Mouse (Mus musculus): ENCODE data around the gene Zc3h14.

Zc3h14 gene

DNA sequence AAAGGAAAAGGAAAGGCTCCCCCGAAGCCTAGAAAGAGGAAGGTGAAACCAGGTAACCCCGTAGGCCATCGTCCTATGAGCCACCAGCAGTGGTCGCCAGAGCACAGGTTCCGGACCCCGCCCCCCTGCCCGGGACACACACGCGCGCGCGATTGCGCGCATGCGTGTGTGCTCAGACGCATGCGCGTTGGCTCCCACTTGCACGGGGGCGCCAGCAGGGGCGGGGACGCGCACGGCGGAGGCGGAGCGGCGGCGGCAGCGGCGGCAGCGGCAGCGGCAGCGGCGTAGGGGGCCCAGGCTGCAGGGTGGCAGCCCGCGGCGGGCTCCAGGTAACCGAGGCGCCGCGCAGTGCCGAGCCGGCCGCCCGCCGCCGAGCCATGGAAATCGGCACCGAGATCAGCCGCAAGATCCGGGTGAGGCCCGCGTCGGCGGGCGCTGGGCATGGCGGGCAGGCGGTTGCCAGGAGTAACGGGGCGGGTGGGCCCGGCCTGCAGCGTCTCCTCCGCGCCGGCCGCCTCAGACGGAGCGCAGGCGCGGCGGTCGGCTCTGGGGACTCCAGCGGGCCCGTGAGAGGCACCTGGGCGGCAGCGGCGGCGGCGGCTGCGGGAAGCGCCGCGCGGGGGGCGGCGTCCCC, at the start of gene Zc3h14:
TSS of gene Zc3h14 (plus strand) at position 219 of the 634 bp plus-strand sequence.
- peak; percentile 93 for DNase-seq (ENCODE audit: extremely low spot score, low read depth, low spot score)

- no peak for DNase-seq (ENCODE audit: extremely low spot score, low read depth, low spot score)
Measured at GRCm38 (mm10) chr12:98697202-98697601, 49.6 kb upstream of the Zc3h14 start.

GRCm38 (mm10) chr12:98701564-98701963, 45.2 kb upstream of the Zc3h14 start:
- DNase-seq (ENCODE audit: extremely low spot score, low read depth, low spot score): no peak

DNA sequence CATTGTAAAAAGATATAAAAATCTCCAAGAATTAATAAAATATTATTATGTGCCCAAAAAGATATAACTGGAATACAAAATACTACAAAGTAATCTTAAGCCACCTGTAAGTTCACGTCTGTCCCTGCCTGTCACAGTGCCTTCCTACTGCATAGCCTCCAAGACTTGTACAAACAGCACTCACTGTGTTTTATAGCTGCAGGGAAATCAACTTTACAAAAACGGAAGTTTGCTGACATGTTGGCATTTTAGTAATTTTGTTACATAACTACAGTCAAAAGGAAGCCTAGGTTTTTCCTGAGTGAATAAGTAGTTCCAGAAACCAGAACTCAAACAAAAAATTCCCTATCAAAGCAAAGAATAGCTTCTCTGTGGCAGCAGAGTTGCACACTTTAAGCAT, 43.2 kb upstream of the Zc3h14 start:
- DNase-seq (ENCODE audit: extremely low spot score, low read depth, low spot score): no peak

- no peak for DNase-seq (ENCODE audit: extremely low spot score, low read depth, low spot score)
Measured at GRCm38 (mm10) chr12:98703961-98704360, 42.8 kb upstream of the Zc3h14 start.

DNA sequence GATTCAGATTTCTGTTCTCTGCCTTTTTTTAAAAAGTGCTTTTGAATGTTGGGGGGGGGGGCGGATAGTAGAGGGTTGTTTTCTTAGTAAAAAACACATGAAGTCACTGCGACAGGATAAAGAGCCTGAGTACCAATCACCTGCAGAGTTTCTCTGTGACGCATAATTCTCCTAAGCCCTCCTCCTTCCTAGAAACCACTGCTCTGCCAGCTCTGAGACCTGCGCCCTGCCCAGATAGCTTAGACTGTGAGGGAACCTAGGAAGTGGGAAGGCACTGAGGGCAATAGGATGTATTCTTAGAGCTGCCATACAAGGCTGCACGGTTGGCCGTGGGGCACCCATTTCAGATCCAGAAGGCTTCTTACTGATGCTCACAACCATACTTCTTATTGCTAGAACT, 33.9 kb upstream of the Zc3h14 start:
- DNase-seq (ENCODE audit: extremely low spot score, low read depth, low spot score): no peak

DNA sequence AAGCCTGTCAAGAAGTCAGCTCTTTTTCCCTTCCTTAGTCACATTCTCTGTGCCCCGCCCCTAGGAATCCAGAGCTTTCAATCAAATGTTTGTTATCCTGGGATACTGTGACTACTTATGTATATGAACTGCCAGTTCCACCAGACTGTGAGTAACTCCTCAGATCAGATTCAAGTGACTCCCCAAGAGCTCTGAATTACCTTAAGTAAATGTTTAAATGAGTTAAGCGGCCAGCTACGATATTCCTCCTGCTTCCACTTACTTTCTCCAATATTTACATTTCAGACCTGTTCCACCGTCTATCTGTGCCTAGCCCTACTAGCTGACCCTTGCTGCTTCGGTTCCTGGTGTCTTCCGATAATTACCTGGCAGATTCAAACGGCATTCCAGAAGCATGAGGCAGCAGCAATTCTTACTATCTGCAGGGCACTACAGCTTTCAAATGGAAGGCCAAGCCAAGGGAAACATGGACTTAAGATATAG, 33.1 kb upstream of the Zc3h14 start:
- DNase-seq (ENCODE audit: extremely low spot score, low read depth, low spot score): no peak

DNA sequence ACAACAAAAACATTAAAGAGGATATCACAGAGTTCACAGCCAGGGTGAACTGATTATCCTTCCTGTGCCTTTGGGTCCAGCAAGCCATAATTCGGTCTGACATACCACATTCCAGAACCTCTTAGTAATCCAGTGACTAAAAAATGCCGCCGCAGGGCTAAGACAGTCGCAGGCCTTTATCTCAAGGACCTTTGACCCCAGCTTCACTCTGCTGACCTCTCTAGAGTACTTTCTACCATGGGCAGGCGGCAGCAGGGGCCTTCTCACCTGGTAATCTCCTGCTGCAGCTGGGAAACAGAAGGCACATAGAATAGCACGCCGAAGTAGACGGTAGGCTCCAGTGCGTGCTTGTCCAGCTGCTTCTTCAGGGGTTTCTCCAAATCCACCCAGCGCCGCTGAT, 32.0 kb upstream of the Zc3h14 start:
- no peak for DNase-seq (ENCODE audit: extremely low spot score, low read depth, low spot score)

- DNase-seq (ENCODE audit: extremely low spot score, low read depth, low spot score): no peak
Measured at GRCm38 (mm10) chr12:98716142-98716541, 30.6 kb upstream of the Zc3h14 start.

GRCm38 (mm10) chr12:98720628-98721027, 26.1 kb upstream of the Zc3h14 start:
- no peak for DNase-seq (ENCODE audit: extremely low spot score, low read depth, low spot score)

DNA sequence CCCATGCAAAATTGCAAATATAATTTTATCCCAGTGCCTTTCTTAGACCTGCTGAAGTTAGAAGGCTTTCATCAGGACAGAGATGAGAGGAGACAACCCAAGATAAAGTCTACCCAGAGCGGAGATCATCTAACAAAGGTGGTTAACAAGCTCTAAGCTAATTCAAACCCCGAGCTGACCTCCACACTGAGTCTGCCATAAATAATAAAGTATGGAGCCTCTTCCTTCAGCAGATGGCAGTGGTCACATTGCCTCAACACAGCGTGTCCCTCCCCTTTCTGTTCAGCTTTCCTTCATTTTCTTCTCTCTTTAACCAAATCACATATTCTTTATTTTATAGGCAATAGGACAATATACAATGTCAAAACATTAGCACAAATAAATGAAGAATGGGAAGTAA, 25.7 kb upstream of the Zc3h14 start:
- no peak for DNase-seq (ENCODE audit: extremely low spot score, low read depth, low spot score)

GRCm38 (mm10) chr12:98724224-98724623, 22.5 kb upstream of the Zc3h14 start:
- DNase-seq (ENCODE audit: extremely low spot score, low read depth, low spot score): no peak

- DNase-seq (ENCODE audit: extremely low spot score, low read depth, low spot score): no peak
Measured at GRCm38 (mm10) chr12:98724976-98725375, 21.8 kb upstream of the Zc3h14 start.

DNA sequence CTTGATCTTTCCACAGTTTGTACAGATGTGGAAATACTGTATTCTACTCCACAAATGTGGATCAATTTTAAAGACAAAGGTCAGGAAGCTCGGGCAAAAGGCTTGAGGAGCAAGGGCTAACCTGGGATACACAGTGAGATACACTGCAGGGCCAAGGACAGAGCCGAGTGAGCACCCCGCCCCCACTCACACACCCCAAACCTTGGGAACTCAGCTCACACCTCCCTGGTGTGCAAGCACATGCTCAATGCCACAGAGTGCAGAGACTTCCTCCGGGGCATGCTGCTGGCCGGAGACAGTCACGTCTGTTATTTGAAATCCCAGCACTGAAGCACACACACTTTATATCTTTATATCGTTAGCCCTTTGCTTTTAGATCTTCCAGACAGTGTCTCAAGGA, 20.7 kb upstream of the Zc3h14 start:
- DNase-seq (ENCODE audit: extremely low spot score, low read depth, low spot score): no peak

DNA sequence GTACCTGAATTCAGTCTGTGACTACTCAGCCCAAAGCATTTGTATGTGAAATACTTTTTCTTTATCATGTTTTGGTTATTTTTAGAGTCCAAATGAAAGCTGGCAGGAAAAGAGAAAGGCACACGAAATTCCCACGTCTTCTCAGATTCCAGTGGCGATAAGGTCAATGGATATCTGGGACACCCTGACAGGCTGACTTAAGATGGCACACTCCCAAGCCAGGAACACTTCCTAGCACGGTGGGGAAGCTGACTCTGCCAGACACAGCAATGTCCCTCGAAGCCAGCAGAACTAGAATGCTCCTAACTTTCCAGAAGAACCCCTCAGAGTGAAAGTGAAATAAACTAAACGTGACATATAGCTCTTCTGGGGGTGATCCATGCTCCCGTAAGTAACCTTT, 19.6 kb upstream of the Zc3h14 start:
- DNase-seq (ENCODE audit: extremely low spot score, low read depth, low spot score): no peak

DNA sequence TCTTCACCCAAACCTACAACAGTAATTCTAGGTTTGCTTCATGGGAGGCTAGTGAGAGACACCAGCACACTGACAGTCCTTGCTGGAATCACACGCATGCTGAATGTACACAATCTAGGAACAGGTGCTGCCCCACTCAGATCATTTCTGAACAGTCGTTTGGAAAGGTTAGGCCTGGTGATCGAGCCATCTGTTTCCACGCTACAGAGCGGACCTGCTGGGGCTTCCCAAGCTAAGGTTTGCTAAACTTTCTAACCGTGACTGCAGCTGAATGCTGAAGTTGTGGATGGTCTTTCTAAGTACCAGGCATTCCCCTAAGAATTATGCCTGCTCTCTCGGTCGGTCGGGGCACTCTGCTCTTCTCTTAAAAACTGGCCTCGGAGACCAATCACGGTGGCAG, 16.1 kb upstream of the Zc3h14 start:
- DNase-seq (ENCODE audit: extremely low spot score, low read depth, low spot score): no peak

DNA sequence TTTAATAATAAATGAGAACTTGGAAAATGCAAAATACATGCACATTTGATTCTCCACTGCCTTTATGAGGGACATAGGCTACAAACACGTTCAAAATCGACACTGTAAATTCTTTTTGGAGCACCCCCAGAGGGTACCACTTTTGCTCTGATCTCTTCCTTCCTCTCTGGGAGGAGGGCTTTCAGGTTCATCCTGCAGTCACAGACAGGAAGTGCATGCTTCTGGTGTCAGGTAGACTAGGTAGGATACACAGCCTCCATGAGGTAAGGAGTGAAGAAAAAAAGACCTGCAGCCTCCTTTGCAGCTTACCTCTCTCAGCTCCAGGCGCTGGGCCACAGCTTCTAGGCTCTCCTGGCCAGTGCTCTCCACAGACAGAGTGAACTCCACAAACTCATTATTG, 13.6 kb upstream of the Zc3h14 start:
- DNase-seq (ENCODE audit: extremely low spot score, low read depth, low spot score): no peak

DNA sequence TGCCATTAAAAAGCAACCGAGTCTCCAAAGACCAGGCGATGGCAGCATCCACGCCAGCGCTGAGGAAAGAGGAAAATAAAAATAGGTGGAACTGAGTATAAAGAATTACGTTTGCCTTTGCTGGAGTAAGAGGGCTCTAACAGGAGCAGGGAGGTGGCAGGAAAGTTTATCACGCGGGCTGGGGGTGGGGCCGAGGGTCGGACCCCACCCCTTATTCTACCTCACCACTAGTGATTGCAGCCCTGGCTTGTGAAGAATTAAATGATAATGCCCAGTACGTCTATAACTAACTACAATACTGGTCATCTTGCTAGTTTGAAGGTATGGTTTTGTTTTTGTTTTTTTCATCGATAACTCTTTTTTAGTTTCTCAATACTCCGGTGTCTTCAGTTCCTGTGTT, 13.0 kb upstream of the Zc3h14 start:
- no peak for DNase-seq (ENCODE audit: extremely low spot score, low read depth, low spot score)

DNA sequence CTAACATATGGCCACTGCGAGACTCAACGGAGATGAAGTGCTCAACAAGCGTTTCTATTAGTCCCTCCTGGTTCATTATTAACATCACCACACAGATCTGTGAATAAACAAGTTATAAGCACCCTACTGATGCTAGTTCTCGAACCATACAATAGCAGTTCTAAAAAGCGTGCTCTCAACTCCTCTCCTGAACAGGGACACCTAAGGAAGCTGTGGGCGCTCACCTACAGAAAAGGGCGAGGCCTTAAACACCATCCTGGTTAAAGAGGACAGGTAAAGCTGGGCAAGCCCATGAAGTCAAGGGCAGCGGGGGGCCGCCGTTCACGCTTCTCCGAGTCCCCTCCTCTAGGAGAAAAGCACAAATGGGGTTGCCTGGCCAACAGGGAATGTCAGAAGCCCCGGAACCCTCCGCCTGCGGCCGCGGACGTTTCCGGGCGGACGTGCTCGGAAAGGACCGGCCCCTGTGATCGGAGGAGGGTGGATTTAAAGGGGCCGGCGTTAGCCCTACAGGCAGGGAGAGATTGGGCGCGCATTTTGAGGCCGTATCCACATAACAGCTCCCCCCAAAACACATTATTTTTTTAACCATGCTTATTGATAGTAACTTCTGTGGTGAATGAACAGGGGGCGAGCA, 12.4 kb upstream of the Zc3h14 start:
- no peak for DNase-seq (ENCODE audit: extremely low spot score, low read depth, low spot score)

DNA sequence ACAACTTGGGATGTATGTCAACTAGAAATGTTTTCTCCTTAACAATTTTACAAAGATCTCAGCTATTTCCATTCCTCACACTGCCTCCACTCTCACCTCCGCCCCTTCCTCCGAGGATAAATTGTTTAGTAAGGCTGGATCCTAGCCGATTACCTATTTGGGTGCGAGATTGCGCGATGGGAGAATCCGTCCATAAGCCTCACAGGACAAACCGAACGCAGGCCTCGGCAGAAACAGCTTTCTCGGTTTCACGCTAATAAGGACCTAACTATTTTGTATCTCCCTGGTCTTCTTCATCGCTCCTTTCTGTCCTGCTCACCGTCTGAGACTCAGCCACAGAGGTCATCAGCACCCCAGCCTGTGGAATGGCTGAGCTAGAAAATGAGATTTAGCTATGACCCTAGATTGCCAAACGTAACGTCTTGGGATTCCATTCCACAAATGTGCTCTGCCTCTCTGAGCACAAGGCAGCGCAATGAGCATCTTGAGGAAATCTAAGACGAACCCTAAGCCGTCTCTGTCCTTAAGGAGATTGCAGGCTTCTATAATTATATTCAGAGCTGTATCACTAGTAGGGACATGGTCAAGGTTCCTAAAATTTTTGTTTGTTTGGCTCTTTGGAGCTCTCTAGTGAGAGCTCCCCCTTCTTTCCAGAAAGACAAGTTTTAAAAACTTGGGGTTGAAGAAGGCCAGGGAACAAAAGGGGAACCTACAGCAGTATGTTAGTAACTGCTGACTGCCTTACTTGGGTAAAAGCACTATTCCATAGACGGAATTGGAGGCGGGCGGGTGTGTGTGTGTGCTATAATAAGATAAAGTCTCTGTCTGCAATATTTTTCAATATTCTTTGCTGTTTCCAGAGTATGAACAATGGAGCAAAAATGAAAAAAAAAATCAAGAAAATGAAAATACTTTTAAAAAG, 11.6 kb upstream of the Zc3h14 start:
- no peak for DNase-seq (ENCODE audit: extremely low spot score, low read depth, low spot score)

- DNase-seq (ENCODE audit: extremely low spot score, low read depth, low spot score): no peak
Measured at GRCm38 (mm10) chr12:98736951-98737800, 9.6 kb upstream of the Zc3h14 start, which contains the start of gene Ptpn21. Gene Ptpn21 (minus strand): TSS chr12:98737405.

Data from hindlimb bud, embryonic 11.5 days (tissue).